Mouse (Mus musculus): ENCODE data around the gene Sbk1.
"Not testable (repeated sequence)": the region's sequence is repeated elsewhere in the genome, so short reads cannot be mapped to it uniquely, and the experiment has no call there.

The Sbk1 gene

DNA sequence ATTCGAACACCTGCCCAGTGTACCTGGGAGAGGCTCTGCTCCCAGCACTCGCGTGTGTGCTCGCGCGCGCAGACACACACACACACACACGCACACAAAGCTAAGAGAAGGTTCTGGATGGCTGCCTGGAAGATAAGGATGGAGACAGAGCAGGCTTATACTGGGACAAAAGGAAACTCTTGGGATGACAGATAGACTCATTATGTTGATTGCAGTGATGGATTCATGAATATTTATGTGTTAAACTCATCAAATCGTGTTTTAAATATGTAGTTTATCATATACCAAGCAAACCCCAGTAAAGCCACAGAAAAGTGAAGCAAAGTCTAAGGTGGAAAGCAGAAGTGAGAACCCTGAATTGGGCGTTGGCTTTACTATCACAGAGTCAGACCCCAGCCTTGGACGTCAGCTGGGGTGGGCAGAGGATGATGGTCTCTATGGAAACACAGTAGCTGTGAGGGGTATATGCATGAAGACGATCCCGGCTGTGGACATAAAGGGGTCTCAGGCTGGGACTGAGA is 16.2 kb downstream of the Sbk1 start:
- DNase-seq = no peak

DNA sequence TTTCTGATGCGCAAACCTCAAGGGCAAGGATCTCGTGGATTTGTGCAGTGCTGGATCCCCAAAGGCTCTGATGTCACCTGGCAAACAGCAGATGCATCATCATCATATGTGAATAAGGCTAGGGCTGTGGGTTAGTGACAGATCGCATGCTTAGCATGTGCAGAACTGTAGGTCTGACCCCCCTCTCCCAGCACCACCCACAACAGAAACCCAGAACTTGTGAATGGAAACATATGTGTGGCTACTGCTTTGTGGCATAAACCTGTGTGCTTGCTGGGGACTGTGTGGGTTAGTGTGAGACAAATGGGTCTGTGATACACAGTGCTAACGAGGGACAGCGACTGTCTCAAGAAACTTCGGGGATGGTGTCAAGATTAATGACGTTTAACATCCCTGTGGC is 17.0 kb downstream of the Sbk1 start:
- no peak for DNase-seq

DNA sequence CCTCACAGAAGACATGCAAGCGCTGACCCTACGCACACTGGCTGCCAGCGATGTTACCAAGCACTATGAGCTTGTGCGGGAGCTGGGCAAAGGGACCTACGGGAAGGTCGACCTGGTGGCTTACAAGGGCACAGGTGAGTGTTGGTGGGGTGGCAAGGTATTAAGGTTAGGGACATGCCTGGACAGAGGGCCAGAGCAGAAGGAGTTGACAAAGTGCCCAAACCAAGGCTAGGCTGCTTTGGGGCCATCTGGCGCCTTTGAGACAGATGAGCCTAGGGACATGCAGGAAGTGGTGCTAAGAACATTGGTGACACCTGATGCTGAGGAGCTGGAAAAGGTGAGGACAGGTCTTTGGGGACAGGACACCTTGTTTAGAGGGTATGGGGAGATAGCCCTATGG is 17.5 kb downstream of the Sbk1 start:
- no peak for DNase-seq

DNA sequence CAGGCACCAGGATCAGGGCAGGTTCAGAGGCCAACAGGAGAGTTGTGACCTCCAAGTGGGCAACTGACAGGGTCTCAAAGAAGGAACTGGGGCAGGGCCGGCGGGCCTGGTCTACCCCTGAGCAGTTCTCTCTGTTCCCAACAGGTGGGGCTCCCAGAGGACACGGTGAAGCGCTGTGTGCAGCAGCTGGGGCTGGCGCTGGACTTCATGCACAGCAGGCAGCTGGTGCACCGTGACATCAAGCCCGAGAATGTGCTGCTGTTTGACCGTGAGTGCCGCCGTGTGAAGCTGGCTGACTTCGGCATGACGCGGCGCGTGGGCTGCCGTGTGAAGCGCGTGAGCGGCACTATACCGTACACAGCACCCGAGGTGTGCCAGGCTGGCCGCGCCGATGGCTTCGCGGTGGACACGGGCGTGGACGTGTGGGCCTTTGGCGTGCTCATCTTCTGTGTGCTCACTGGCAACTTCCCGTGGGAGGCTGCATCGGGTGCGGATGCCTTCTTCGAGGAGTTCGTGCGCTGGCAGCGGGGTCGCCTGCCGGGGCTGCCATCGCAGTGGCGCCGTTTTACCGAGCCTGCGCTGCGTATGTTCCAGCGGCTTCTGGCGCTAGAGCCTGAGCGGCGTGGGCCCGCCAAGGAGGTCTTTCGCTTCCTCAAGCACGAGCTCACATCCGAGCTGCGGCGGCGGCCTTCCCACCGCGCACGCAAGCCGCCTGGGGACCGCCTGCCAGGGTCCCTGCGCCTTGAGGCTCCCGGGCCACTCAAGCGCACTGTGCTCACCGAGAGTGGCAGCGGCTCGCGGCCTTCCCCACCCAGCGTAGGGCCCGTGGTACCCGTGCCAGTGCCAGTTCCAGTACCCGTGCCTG is 19.5 kb downstream of the Sbk1 start:
- DNase-seq = no peak

DNA sequence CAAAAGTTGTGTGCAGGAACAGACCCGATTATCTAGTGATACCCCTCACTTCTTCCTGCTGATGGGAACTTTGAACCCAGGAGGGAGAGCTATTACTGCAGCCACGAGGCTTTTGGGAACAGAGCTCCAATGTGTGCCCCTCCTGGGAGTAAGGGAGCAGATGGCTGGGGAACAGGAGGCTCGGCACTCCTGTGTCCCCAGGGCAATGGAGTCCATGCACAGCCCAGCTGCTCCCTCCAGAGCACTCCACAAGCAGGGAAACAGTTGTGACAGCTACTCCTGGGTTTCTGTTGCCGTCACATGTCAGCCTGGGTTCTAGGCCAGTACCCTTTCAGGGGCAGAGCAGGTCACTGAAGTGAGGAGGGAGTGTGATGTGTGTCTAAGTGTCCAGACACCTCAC is 20.7 kb downstream of the Sbk1 start:
- DNase-seq = no peak

DNA sequence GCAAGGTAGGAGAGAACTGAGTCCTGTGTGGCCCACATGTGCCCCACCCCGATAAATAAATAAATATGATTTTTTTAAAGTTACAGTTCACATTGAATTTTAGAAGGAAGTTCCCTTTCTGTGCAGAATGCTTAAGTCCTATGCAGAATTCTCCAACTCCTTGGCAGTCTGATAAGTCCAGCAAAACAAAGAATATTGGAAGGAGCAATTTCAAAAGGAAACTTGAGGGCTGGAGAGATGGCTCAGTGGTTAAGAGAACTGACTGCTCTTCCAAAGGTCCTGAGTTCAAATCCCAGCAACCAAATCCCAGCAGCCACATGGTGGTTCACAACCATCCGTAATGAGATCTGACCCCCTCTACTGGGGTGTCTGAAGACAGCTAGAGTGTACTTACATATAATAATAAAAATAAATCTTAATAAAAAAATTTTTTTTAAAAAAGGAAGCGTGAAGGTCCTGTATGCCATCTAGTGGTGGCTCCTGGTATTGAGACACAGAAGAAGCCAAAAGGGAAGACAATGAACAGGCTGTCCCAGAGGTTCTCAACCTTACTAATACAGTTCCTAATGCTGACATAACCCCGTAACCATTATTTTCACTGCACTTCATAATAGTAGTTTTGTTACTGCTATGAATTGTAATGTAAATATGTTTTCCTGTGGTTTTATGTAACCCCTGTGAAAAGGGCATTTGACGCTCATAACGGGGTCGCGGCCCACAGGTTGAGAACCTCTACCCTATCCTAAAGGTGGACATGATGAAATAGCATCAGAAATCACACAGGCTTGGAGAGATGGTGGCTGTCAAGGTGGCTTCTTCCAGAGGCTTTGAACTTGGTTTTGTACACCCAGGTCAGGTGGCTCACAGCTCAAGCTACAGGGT is 25.4 kb downstream of the Sbk1 start:
- DNase-seq = peak in 1 of 2 experiments; percentile 57

DNA sequence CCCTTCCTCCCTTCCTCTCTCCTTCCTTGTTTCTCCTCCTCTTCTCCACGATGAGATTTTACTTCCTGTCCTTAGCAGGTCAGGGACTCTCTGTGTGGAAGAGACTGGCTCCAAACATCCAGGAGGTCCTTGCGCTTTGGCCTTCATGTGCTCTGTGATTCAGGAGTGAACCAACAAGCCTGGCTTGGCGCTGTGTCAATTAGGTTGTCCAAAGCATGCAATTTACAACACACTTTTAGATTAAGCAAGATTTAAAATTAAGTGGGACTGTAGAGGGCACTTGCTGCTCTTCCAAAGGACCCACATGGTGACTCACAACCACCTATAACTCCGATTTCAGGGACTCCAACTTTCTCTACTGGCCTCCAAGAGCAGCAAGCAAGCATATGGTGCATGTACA is 26.4 kb downstream of the Sbk1 start:
- DNase-seq = peak in 1 of 2 experiments; percentile 43

DNA sequence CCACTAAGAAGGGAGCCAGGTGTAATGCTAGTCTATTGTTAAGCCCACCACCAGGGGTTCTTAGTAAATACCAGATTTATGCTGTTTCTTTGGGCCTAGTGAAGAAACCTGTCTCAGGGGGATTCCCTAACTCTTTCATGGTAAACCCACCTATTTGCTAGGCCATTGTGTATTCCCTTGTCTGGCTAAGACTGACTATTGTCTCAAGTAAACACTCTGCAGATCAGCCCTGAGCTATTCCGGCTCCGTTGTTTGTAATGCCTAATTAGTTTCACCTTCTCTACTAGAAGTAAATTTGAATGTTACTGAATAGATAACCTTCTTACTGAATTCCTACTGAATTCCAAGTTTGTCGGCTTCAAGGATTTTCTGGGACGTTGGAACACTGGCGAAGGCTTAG is 29.4 kb downstream of the Sbk1 start:
- not testable (repeated sequence) for DNase-seq

DNA sequence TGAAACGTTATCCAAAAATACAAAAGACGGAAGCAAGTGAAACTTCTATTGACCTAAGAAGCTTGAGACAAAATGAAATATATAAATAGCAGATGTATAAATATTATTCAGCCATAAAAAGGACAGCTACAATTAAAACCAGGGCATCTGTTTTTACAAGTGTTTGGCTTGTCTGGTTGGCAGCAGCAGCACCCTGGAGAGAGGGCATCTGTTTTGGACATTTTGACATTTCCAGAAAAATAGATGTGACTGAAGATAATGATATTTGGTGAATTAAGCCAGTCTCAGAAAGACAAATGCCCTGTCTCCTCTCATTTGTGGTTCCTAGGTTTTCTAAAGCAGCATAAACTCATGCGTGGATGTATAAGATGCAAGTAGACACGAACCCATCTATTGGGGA is 39.4 kb downstream of the Sbk1 start:
- DNase-seq = no peak

DNA sequence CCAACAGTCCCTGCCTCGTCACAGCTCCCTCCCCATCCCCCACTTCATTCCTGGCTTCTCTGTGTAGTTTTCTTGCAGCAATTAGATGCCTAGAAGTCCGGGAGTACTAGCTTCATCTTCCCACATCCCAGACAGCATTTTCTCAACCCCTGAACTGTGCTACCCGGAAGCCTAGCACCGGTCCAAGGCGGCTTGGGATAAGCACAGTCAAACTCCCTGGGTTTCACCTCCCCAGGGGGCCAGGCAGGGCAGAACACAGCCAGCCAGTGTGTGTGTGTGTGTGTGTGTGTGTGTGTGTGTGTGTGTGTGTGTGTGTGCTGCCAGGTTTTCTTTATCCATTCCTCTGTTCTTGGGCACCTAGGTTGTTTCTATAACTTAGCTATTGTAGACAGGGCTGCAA is 40.9 kb downstream of the Sbk1 start:
- DNase-seq = no peak

DNA sequence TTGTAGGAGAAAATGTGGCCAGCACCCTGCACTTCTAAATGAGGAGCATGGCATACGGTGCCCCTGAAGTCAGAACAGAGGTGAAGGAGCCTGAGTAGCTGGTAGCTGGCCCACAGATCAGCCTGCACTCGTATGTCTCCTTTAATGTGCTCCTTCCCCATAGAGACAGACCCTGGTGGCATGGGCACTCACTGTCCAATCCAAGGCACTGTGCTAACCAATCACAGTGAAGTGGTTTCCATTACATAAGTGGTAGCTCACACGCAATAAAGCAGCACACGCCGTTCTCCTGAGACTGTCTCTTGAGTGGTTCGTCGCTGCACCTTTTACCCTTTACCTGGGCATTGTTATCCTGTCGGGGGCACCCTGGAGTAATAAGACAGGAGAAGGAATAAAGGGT is 41.9 kb downstream of the Sbk1 start:
- DNase-seq = no peak

DNA sequence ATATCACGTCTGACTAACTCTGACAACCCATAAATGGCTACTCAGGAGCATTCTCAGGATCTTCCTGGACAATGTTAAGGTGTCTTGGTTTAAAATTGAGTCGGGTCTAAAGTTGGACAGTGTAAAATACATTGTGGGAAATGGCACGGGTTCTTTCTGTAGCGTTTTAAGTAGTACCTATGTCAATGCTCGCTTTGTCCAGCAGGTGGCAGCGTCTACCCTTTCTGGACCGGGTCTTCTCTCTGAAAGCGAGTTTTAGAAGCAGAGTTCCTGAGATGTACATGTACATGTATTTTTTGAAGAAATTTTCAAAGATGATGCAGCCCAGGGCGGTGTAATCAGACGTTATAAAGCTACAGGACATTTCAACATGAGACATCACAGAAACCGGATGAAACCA is 51.3 kb downstream of the Sbk1 start:
- DNase-seq = peak; percentile 62 to 83

DNA sequence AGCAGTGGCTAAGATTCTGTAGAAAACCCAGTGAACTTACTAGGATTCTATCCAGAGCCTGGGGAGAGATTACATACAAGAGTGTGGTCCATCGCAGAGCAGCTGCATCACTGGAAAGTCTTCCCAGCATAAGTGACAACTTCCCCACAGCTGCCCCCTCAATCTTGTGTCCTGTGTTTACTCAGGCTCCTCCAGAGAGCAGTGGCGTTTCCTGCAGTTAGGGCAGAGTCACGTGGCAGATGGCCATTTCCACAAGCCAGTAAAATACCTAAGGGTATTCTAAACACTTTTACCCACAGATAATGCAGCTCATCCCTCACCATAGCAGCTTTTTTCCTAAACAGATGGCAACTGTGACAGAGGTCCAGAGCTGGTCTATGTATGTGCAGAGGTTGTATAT is 52.4 kb downstream of the Sbk1 start:
- no peak for DNase-seq

DNA sequence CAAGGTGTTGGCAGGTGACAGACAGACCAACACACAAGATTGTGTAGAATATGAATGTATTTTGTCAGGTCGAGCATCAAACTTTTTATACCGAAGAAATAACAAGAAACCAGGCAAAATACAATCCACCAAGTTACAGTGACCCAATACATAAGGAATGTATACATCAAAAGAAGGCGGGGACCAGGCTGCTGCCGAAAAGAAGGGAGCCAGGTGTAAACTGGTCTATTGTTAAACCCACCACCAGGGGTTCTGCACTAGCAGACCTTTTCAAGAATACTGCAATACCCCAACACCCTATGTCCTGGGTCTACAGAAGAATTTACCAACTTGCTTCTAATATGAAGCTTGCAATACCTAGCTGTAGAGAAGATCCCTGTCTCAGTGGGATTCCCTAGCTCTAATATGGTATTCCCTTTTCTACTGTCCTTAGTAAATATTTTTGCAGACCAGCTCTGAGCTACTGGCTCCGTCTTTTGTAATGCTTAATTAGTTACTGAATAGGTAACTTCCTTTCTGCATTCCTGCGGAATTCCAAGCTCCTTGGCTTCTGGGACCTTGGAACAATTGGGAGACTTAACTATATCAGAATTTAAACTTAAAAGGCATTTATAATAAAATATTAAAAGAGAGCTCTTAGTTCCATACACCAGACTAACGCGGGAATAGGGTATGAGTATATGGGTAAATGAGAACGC is 53.3 kb downstream of the Sbk1 start:
- DNase-seq = not testable (repeated sequence)

DNA sequence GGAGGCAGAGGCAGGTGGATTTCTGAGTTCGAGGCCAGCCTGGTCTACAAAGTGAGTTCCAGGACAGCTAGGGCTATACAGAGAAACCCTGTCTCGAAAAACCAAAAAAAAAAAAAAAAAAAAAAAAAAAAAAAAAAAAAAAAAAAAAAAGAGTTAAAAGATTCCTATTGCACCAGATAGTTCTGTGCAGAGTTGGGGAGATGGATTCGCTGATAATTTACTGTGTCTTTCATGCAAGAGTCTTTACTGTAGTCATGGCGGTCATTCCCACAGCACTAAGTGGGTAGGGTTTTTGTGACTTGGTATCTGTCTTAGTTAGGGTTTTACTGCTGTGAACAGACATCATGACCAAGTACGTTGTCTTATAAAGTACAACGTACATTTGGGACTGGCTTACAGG is 56.4 kb downstream of the Sbk1 start:
- DNase-seq = not testable (repeated sequence)

DNA sequence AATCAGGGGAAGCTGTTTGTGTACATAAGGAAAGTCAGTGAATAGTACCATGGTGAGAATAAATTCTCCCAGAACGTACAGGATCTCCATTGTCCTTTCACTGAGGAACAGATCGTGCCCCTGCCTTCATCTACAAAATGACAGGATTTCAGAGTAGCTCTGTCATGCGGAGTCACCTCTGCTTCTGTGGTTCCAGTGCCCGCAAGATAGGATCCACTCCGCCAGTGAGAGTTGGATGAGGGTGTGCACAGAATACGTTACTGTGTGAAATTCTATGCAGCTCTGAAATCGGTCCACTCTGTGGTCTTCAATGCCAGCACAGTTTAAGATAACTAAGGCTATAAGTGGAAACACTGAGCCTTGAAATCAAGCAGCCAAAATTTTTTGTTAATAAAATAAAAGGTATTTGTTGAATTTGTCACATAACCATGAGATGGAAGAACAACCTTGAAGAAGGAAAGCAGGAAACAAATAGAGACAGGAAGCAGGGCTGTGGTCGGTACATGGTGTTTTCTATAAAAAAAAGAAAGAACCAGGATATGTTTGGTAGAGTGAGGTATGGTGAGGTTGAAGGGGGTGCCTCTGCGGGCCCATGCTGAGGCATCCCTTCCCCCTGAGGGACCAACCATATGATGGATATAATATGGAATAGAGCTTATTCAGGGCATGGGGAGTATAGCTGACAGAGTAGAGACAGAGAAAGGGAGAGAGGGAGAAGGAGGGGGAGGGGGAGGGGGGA is 57.7 kb downstream of the Sbk1 start:
- DNase-seq = no peak

DNA sequence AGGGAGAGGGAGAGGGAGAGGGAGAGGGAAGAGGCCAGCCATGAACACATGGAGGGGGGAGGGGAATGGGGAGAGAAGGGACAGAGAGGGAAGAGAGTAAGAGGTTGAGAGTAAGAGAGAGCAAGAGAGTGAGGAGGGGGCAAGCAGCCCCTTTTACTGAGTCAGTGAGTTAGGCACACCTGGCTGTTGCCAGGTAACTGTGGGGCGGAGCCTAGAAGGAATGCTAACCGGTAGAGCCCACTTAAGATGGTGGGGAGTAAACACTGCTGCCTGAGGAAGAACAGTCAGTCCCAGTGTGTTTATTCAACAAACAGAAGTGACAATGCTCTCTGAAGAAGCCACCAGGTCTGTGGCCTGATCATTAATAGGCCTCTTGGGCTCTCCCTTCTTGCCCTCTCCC is 58.3 kb downstream of the Sbk1 start:
- no peak for DNase-seq

DNA sequence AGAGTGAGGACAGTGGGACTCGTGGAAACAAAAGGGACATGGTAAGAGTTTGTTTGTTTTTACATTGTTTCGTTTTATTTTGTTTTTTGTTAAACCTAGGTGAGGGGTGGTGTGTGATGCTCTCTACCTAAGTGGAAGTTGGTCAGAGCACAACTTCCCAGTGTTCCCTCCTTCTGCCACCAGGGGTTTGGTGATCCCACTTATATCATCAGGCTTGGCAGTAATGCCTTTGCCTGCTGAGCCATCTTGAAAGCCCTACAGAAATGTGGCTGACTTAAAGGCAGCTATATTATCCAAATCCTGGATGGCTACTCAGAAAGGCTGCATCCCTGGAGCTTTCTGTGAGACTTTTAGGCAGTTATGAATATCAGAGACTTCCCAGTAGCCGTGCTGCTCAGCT is 60.3 kb downstream of the Sbk1 start:
- no peak for DNase-seq

DNA sequence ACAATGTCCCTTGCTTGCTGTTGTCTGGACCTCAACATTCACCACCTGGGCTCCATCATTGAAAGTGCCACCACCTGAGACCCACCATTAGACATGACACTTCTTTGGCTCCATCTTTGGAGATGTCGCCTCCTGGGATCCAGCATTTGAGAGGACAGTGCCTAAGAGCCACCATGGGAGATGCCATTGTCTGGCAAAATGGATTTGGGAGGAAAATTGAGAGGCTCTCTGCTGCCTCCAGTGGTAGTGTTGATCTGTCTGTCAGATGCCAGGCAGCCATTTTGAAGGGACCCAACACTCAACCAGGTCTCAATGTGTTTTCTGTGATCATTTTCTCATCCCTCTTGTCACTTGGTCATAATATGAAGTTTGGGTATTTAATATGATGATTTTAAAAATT is 63.1 kb downstream of the Sbk1 start:
- no peak for DNase-seq

DNA sequence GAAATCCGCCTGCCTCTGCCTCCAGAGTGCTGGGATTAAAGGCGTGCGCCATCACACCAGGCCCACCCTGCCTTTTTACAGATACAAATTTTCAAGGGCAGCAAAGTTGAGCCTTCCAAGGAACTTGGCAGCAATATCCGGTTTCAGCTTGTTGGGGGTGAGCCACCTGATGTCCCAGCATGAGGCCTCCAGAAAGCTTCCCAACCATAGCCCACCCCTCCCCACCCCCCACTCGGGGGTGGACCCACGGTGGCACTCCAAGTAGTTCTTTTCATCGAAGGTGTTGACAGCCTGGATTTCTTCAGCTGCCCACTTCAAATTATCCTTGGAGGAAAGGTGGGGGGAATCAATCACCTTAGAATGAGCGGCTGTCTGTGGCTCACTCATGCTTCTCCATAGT is 66.5 kb downstream of the Sbk1 start:
- no peak for DNase-seq

DNA sequence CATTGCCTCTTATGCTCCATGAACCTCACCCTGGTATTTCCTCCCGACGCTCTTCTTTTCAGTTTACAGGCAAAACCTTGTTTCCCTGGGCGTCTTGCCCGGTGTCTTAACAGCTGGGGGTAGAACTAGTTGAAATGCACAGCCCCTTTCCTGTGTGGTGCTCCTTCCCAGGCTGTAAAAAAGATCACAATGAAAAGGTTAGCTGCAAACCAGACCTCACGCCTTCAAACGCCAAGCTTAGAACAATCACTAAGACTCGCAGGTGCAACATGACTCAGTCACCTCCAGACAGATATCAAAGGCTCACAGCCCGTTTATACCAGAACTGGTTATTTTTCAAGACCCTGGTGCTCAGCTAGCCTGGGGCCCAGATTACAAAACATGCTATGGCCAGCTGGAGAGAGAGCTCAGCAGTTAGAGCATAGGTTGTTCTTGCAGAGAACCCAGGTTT is 67.1 kb downstream of the Sbk1 start:
- DNase-seq = no peak

DNA sequence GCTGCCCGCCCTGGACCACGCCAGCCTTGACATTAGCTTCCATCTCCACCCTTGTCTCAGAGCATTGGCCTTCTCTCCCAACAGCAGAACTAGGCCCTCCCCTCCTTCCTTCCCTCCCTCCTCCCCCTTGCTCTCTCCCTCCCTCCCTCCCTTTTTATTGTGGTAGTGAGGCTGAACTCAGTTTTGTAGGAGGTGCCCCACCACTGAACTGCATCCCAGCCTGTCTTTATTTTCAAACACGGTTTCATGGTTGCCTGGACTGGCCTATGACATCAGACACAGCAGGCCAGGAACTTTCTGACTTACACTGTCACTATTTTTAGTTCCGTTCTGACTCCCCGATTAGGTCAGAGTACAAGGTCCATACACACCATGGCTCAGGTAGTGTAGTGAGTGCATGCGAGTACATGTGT is 67.8 kb downstream of the Sbk1 start:
- DNase-seq = no peak
